Mouse (Mus musculus) bone marrow macrophage, adult 2 months (primary cell): ENCODE data around the gene Morc1. TPM values are rescaled to one million over a fixed set of nuclear protein-coding genes. Genes with fewer than 3 reads are reported as not detected.

Source experiments
- H3K27ac ChIP-seq: 2 replicates; pipeline ENCODE4 v1.5.1; 2012; ENCODE audit warnings: low read depth, low read length; ENCODE audit not compliant: insufficient read depth
- H3K4me1 ChIP-seq: 2 replicates; pipeline ENCODE4 v1.6.1; 2012; ENCODE audit warnings: low read length; ENCODE audit not compliant: control insufficient read depth, insufficient read depth
- H3K4me3 ChIP-seq: 2 replicates; pipeline ENCODE4 v1.5.1; 2012; ENCODE audit warnings: mild to moderate bottlenecking, low read length, moderate library complexity; ENCODE audit not compliant: insufficient read depth
- CTCF ChIP-seq: IDR thresholded peaks from 2 replicates; pipeline ENCODE4 v1.5.1; 2012; ENCODE audit warnings: low read depth, mild to moderate bottlenecking, low read length, moderate library complexity
- POLR2A ChIP-seq: IDR thresholded peaks from 2 replicates; pipeline ENCODE4 v1.6.1; 2012; ENCODE audit warnings: mild to moderate bottlenecking, low read depth, low read length, borderline replicate concordance
- polyA plus RNA-seq: library from polyadenylated mRNA; stranded (reverse); fragments of >200 nt; gene quantifications from 2 replicates; pipeline ENCODE4 v1.2.4, GENCODE M21; 2012; ENCODE audit not compliant: missing spikeins, insufficient read depth, insufficient read length

Morc1 gene
- polyA plus RNA-seq, 1 experiment = not detected

DNA sequence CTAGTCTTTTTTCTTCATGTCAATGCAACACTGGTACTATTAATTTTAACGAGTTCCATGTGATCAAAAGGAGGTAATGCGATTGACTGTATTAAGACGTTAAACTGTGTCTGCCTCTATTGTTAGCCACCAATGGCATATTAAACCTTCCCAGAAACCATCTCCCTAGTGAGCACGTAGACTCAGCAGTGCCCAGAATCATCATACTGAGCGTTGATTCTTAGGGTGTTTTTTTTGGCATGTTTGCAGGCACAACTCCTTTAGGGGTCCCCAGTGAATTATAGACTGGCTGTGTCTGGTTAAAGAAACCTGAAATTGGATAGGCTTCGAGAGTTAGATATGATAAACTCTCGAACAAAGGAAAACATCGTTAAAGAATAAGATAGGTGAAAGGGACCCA lies 189.5 kb downstream of the Morc1 start:
- no peaks in the 10 kb centered on the region for H3K4me1 ChIP-seq
- no peak overlapping the region for H3K27ac ChIP-seq
- TF ChIP-seq CTCF = no peak
- no peak for TF ChIP-seq POLR2A
- no peak overlapping the region for H3K4me3 ChIP-seq

DNA sequence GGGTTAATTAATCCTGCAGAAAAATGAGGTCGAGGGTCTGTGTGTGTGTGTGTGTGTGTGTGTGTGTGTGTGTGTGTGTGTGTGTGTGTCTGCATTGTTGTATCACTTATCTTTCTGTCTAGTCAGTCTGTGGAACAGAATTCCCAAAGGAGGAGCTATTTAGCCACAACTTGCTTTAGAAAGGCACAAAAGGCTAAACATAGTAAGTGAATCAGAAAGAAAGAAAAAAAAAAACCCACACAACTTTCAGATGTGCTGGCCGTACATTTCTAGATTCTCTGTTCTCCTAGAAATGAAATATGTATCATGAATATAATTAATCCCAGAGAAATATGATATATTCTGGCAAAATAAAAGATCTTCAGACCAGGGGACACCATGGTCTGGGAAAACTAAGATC lies 190.0 kb downstream of the Morc1 start:
- Histone ChIP-seq H3K4me1 (no peaks in the 10 kb centered on the region), H3K27ac (no peak overlapping the region), H3K4me3 (no peak overlapping the region)
- TF ChIP-seq POLR2A (no peak), CTCF (no peak)

DNA sequence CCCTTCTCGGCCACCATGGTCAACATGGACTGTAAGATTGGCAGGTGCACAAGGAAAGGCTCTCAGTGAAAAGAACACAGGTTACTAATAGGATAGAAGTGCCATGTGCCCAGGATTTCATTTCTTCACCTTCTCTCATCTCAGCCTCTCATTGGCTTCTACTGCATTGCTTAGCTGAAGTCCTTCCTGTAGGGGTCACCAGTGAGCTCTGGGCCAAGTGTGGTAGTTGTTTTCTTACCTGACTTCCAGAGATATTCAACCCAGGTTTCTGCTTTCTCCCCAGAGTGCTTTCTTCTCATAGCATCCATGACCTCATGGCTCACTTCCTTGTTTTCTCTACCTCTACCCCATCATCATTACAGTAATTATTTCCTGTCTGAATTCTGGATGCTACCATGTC lies 192.4 kb downstream of the Morc1 start:
- H3K4me1 ChIP-seq = no peaks in the 10 kb centered on the region
- TF ChIP-seq CTCF (no peak), POLR2A (no peak)
- no peak overlapping the region for H3K4me3 ChIP-seq
- no peak overlapping the region for H3K27ac ChIP-seq

DNA sequence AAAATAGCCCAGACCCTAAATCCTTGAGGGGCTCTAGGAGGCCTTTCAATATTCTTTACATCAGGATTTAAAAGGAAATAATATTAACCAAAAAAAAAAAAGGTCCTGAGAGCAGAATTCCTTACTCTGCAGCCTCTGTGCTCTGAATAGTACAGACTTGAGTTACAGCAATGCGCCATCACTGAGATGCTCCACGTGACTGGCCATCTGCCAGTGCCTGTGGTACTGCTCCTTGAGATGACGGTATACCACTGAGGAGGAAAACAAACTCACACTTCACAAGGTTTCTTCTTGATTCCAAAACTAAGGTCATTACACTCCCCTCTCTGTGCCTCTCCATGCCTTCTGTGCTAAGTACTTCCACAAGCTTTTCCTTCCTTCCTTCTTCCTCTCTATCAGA lies 195.1 kb downstream of the Morc1 start:
- Histone ChIP-seq H3K4me1 (no peaks in the 10 kb centered on the region), H3K27ac (no peak overlapping the region), H3K4me3 (no peak overlapping the region)
- TF ChIP-seq CTCF (no peak), POLR2A (no peak)

DNA sequence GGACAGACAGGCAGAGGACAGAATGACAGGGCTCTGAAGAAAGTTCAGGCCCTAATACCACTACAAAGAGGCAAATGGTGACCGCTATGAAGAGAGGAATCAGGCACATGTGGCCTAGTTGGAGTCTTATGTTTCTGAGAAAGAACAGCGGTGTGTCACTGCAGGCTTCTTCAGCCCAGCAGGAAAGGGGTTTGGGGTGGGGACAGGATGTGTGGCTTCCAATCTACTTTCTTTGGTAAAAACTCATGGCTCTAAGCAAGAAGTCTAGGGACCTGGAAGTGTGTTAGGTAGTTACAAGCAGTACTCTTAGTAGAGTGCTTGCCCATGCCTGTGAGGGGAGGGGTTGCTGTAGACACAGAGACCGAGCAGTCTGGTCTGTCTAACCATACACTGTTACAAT lies 196.3 kb downstream of the Morc1 start:
- H3K4me3 ChIP-seq = no peak overlapping the region
- TF ChIP-seq POLR2A (no peak), CTCF (no peak)
- no peak overlapping the region for H3K27ac ChIP-seq
- no peaks in the 10 kb centered on the region for H3K4me1 ChIP-seq

DNA sequence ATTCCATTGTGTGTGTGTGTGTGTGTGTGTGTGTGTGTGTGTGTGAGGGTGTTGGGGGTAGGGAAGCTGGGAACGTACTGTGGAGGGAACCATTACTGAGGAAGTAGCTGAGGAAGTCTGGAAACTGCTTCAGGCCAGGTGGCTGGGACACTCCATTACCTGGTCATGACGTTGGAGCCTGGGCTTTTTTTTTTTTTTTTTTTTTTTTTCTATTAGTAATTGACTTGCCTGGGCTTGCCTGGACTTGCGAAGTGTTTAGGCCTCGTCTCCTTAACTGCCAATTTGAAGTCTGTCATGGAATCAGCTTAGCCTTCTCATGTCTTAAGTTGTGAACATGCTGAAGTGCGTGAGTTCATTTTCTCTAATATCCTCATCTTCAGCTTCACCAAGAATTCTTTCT lies 198.7 kb downstream of the Morc1 start:
- Histone ChIP-seq H3K27ac (no peak overlapping the region), H3K4me1 (no peaks in the 10 kb centered on the region), H3K4me3 (no peak overlapping the region)
- TF ChIP-seq POLR2A (no peak), CTCF (no peak)

DNA sequence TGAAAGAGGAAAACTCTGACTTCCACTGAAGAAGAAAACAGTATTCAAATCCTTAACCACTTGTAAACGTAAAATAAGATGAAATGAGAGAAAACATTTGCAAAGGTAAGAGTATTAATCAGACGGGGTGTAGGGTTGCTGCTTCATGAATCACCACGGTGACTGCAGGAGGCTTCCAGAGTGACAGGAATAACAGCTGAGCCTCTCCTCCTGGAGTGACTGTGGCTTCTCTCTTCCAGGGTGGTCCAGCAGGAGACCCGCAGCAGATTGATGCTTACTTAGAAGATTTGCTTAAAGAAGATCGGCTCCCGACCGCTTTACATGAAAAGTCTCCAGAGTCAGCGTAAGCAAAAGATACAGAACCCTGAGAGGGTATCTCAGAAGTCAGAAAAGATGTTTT lies 199.4 kb downstream of the Morc1 start:
- Histone ChIP-seq H3K27ac (no peak overlapping the region), H3K4me3 (no peak overlapping the region), H3K4me1 (no peaks in the 10 kb centered on the region)
- TF ChIP-seq POLR2A = no peak
- no peak for TF ChIP-seq CTCF

DNA sequence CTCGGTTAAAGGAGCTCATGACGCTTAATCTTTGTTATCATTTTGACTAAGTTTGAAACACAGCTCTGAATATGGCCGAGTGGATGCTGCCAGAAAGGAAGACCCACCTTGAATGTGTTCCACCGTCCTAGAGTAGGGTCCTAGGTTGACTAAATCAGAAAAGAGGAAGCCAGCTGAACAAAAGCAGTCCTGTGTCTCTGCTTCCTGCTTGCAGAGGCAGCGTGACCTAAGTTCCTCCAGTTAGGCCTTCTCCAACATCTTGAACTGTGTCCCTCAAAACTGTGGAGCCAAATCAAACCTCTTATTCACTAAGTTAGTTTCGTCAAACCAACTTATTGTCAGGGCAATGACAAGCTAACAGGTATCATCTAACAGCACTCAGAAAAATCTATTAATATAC lies 201.3 kb downstream of the Morc1 start:
- TF ChIP-seq CTCF (no peak), POLR2A (no peak)
- H3K27ac ChIP-seq = no peak overlapping the region
- H3K4me1 ChIP-seq = no peaks in the 10 kb centered on the region
- H3K4me3 ChIP-seq = no peak overlapping the region

DNA sequence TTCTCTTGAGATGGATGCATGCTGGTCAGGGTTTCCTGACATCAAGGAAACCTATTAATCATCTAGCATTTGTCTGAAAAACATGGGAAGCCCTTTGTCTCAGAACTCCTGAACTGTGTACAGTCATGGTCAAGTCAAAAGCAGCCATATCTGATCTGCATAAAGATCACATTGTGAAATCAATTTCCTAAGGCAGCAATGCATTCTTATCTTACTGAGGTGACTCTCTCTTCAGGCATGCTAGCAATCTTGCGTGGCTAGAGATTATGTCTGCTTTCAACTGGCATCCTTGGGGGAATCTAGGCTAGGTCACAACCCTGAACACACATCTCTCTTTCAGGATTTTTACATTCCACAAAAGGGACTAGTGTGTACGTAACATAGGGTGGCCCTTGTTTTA lies 215.2 kb downstream of the Morc1 start:
- H3K27ac ChIP-seq = no peak overlapping the region

DNA sequence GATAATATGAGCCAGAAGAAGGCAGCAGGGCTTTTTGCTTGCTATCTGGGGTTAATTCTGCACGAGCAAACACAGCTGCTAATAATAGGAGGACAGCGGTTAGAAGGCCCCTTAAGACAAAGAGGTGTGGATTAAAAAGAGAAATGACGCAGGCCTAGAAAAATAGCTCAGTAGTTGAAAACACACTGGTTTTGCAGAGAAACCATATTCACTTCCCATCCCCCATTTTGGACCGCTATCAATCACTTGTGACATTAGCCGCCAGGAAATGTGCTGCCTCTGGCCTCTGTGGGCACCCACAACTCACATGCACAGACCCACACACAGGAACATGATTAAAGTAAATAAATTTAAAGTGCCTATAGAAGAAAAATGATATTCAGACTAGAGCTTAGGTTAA lies 240.7 kb downstream of the Morc1 start:
- Histone ChIP-seq H3K4me3 (no peak overlapping the region), H3K4me1 (no peaks in the 10 kb centered on the region), H3K27ac (no peak overlapping the region)
- TF ChIP-seq CTCF = no peak
- TF ChIP-seq POLR2A = no peak

More for the DNA sequence above, 215.2 kb downstream of the Morc1 start:
- no peaks in the 10 kb centered on the region for H3K4me1 ChIP-seq
- TF ChIP-seq POLR2A = no peak
- TF ChIP-seq CTCF = no peak
- H3K4me3 ChIP-seq = no peak overlapping the region

DNA sequence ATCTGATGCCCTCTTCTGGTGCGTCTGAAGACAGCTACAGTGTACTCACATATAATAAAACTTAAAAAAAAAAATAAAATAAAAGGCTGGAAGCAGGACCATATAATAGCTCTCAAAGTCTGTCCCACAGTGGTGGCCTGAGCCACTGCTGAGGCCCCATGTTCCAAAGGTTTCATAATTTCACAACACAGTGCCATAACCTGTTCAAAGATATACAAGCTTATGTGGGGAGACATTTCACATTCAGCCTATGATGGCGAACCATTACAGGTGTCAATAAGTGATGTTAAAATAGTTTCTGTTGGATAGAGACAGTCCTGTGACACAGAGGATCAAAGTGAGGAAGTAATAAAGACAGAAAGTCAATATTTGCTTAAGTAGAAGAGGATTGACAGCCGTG lies 241.6 kb downstream of the Morc1 start:
- no peaks in the 10 kb centered on the region for H3K4me1 ChIP-seq
- H3K4me3 ChIP-seq = no peak overlapping the region
- no peak overlapping the region for H3K27ac ChIP-seq
- TF ChIP-seq POLR2A = no peak
- TF ChIP-seq CTCF = no peak
